Mouse (Mus musculus): ENCODE measurements around the gene Fam184b. TPM values are rescaled to one million over a fixed set of nuclear protein-coding genes. Genes with fewer than 3 reads are reported as not detected.

The Fam184b gene
- polyA plus RNA-seq, 1 experiment from 2014 or later: 0.06 TPM

GRCm38 (mm10) chr5:45595363-45596039 is 43.9 kb downstream of the Fam184b start:
- H3K4me1 ChIP-seq (replicated peaks): no peaks in the 10 kb centered on the region
- 56% methylated on average over 3 of the region's 3 CpGs for WGBS (ENCODE audit: insufficient replicate concordance)
- no peak for ATAC-seq (ENCODE audit: insufficient read depth)

DNA sequence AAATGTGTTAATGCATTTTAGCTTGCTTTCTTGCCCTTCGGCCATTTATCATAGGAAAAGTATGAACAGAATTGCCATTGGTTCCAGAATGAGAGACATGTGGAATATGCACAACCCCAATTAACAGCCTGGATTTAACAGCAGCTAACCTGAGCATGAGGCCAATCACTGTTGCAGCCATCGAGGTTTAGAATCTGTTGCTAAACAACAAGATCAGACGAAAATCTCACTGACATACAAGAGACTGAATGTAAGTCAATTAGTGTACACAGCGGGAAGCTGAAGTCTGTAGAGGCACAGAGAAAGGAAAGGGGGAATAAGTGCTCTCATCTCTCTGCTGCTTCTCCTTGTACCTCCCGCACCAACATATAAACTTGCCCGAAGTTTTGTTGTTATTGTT is 46.1 kb downstream of the Fam184b start:
- H3K36me3 ChIP-seq (replicated peaks): no peaks in the 10 kb centered on the region
- no peak for ATAC-seq (ENCODE audit: insufficient read depth)
- H3K9me3 ChIP-seq (replicated peaks): no peaks in the 10 kb centered on the region
- no peaks in the 10 kb centered on the region for H3K27me3 ChIP-seq
- H3K27ac ChIP-seq (replicated peaks): no peak overlapping the region
- WGBS (ENCODE audit: insufficient replicate concordance): 64% methylated on average over 6 of the region's 6 CpGs
- H3K4me2 ChIP-seq: no peak overlapping the region
- H3K4me3 ChIP-seq (replicated peaks): no peak overlapping the region
- no peaks in the 10 kb centered on the region for H3K4me1 ChIP-seq (replicated peaks)
- no peak overlapping the region for H3K9ac ChIP-seq

More at GRCm38 (mm10) chr5:45595363-45596039, 43.9 kb downstream of the Fam184b start:
- no peak overlapping the region for H3K9ac ChIP-seq
- H3K36me3 ChIP-seq (replicated peaks): no peaks in the 10 kb centered on the region
- no peaks in the 10 kb centered on the region for H3K27me3 ChIP-seq
- H3K4me2 ChIP-seq: no peak overlapping the region
- H3K27ac ChIP-seq (replicated peaks): no peak overlapping the region
- no peaks in the 10 kb centered on the region for H3K9me3 ChIP-seq (replicated peaks)
- H3K4me3 ChIP-seq (replicated peaks): no peak overlapping the region

DNA sequence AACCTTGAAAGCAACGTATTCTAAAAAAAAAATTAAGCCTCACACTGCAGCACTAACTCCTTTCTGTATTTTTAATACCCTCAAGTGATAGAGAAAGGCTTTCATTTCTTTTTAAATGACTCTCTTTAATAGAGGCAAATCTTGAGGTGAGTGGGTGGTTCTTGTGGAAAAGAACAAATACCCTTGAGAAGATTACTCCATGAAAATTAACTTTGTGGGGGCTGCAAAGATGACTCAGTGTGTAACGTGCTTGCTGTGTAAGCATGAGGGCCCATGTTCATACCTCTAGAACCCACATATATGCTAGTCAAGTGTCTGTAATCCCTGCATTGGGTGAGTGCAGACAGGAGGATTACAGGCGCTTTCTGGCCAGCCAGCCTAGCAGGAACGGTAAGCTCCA is 49.3 kb downstream of the Fam184b start:
- no peak for ATAC-seq (ENCODE audit: insufficient read depth)
- no peak overlapping the region for H3K27ac ChIP-seq (replicated peaks)
- H3K9ac ChIP-seq: no peak overlapping the region
- WGBS (ENCODE audit: insufficient replicate concordance): 67% methylated on average over 4 of the region's 4 CpGs
- H3K4me1 ChIP-seq (replicated peaks): no peaks in the 10 kb centered on the region
- H3K4me3 ChIP-seq (replicated peaks): no peak overlapping the region
- no peak overlapping the region for H3K4me2 ChIP-seq
- no peaks in the 10 kb centered on the region for H3K27me3 ChIP-seq
- H3K36me3 ChIP-seq (replicated peaks): no peaks in the 10 kb centered on the region
- H3K9me3 ChIP-seq (replicated peaks): no peaks in the 10 kb centered on the region

DNA sequence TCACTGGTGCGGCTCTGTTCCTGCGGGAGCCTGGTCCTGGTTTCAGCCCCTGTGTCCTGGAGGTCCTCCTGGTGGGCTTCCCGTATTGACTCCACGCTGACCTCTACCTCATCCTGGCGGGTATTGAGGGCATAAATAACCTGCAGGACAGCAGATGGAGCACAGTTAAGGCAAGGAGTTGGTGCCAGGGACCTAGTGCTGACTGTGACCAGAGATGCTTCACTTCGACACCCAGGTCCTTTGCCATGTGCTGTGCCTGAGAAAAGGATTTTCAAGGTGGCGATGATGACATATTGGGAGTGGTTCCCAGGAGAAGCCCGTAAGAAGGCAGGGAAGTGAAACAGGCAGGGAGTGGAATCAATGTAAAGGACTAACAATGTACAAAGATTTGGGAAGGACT is 54.8 kb downstream of the Fam184b start:
- H3K4me1 ChIP-seq (replicated peaks): no peaks in the 10 kb centered on the region
- no peaks in the 10 kb centered on the region for H3K36me3 ChIP-seq (replicated peaks)
- no peak overlapping the region for H3K4me3 ChIP-seq (replicated peaks)
- no peak overlapping the region for H3K27ac ChIP-seq (replicated peaks)
- H3K4me2 ChIP-seq: no peak overlapping the region
- no peaks in the 10 kb centered on the region; the same call in 1 of the 2 replicates for H3K27me3 ChIP-seq
- H3K9ac ChIP-seq: no peak overlapping the region
- H3K9me3 ChIP-seq (replicated peaks): no peaks in the 10 kb centered on the region
- ATAC-seq (ENCODE audit: insufficient read depth): no peak
- WGBS (ENCODE audit: insufficient replicate concordance): 70% methylated on average over 8 of the region's 8 CpGs

DNA sequence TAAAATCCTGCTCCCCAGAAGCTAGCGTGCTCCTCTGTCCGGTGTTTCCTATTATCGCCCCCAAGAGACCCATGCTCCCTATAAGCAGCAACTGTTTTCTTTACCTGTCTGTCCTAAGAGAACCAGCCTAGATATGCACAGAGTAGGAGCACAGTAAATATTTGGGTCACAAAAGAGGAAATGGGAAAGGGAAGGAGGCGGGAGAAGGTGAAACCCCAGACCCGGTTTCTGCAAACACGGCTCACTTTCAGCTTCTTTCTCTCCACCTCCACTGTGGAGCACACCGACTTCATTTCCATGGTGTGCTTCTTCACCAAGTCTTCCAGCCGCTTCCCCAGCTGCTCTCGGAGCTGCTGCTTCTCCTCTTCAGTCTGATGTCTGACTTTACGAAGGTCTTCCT is 59.1 kb downstream of the Fam184b start:
- Histone ChIP-seq H3K36me3 (replicated peaks) (no peaks in the 10 kb centered on the region), H3K9me3 (replicated peaks) (no peaks in the 10 kb centered on the region), H3K4me1 (replicated peaks) (no peaks in the 10 kb centered on the region), H3K9ac (no peak overlapping the region), H3K27me3 (no peaks in the 10 kb centered on the region; the same call in 1 of the 2 replicates), H3K27ac (replicated peaks) (no peak overlapping the region), H3K4me3 (replicated peaks) (no peak overlapping the region), H3K4me2 (no peak overlapping the region)
- ATAC-seq (ENCODE audit: insufficient read depth): no peak
- 45% methylated on average over 10 of the region's 10 CpGs for WGBS (ENCODE audit: insufficient replicate concordance)

- no peaks in the 10 kb centered on the region for H3K4me1 ChIP-seq (replicated peaks)
- 72% methylated on average over 1 of the region's 1 CpGs for WGBS (ENCODE audit: insufficient replicate concordance)
Observed at GRCm38 (mm10) chr5:45577376-45577775, 62.0 kb downstream of the Fam184b start.

DNA sequence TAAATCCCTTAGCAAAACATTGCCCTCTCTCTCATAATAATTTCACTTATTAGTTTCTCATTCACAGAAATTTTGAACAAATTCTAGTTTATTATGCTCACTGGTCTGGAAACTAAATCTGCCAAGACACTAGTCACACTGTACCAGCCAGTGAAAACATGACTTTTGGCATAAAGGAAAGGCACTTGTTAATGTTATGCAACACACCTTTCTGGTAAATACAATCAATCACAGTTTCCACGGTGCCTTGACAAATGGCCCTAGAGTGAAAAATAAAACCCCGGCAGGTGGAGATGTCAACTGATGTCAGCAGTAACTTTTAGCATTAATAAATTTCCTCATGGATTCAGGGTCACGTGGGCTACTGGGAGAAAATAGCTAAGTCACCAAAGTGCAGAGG is 62.7 kb downstream of the Fam184b start:
- Histone ChIP-seq H3K4me1 (replicated peaks) (no peaks in the 10 kb centered on the region), H3K4me2 (no peak overlapping the region), H3K36me3 (replicated peaks) (no peaks in the 10 kb centered on the region), H3K9me3 (replicated peaks) (no peaks in the 10 kb centered on the region), H3K27ac (replicated peaks) (no peak overlapping the region), H3K9ac (no peak overlapping the region), H3K4me3 (replicated peaks) (no peak overlapping the region), H3K27me3 (no peaks in the 10 kb centered on the region; the same call in 1 of the 2 replicates)
- 49% methylated on average over 3 of the region's 3 CpGs for WGBS (ENCODE audit: insufficient replicate concordance)
- no peak for ATAC-seq (ENCODE audit: insufficient read depth)

More at GRCm38 (mm10) chr5:45577376-45577775, 62.0 kb downstream of the Fam184b start:
- no peak for ATAC-seq (ENCODE audit: insufficient read depth)
- Histone ChIP-seq H3K4me2 (no peak overlapping the region), H3K27ac (replicated peaks) (no peak overlapping the region), H3K4me3 (replicated peaks) (no peak overlapping the region), H3K9ac (no peak overlapping the region), H3K27me3 (no peaks in the 10 kb centered on the region; the same call in 1 of the 2 replicates), H3K9me3 (replicated peaks) (no peaks in the 10 kb centered on the region), H3K36me3 (replicated peaks) (no peaks in the 10 kb centered on the region)

- Histone ChIP-seq H3K9ac (no peak overlapping the region), H3K27me3 (no peaks in the 10 kb centered on the region), H3K36me3 (replicated peaks) (no peaks in the 10 kb centered on the region), H3K27ac (replicated peaks) (no peak overlapping the region), H3K4me2 (no peak overlapping the region), H3K9me3 (replicated peaks) (no peaks in the 10 kb centered on the region), H3K4me1 (replicated peaks) (no peaks in the 10 kb centered on the region), H3K4me3 (replicated peaks) (no peak overlapping the region)
- WGBS (ENCODE audit: insufficient replicate concordance): 34% methylated on average over 5 of the region's 5 CpGs
- ATAC-seq (ENCODE audit: insufficient read depth): no peak
Observed at GRCm38 (mm10) chr5:45572816-45573215, 66.6 kb downstream of the Fam184b start.

- Histone ChIP-seq H3K9me3 (replicated peaks) (no peaks in the 10 kb centered on the region), H3K4me1 (replicated peaks) (no peaks in the 10 kb centered on the region), H3K27me3 (no peaks in the 10 kb centered on the region), H3K36me3 (replicated peaks) (no peaks in the 10 kb centered on the region), H3K4me3 (replicated peaks) (no peak overlapping the region), H3K9ac (no peak overlapping the region), H3K27ac (replicated peaks) (no peak overlapping the region), H3K4me2 (no peak overlapping the region)
- 67% methylated on average over 1 of the region's 1 CpGs for WGBS (ENCODE audit: insufficient replicate concordance)
- ATAC-seq (ENCODE audit: insufficient read depth): no peak
Observed at GRCm38 (mm10) chr5:45565829-45566228, 73.6 kb downstream of the Fam184b start.

DNA sequence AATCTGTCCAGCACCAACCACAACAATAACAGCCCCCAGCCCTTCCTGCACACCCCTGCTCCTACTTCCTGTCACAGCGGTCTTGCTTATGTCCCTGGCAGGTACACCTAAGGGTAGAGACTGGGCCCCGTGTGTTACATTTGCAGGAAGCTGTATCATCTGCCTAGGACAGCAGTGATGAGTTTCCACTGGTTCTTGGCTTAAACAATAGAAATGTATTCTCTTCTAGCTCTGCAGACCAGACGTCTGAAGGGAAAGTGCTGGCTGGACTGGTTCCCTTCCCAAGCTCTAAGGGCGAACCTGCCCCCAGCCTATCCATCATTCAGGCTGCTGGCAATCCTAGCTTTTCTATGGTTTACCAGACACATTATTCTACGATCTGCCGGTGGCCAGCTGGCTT is 75.4 kb downstream of the Fam184b start:
- WGBS (ENCODE audit: insufficient replicate concordance): 19% methylated on average over 6 of the region's 6 CpGs
- no peaks in the 10 kb centered on the region for H3K4me1 ChIP-seq (replicated peaks)
- no peak for ATAC-seq (ENCODE audit: insufficient read depth)

DNA sequence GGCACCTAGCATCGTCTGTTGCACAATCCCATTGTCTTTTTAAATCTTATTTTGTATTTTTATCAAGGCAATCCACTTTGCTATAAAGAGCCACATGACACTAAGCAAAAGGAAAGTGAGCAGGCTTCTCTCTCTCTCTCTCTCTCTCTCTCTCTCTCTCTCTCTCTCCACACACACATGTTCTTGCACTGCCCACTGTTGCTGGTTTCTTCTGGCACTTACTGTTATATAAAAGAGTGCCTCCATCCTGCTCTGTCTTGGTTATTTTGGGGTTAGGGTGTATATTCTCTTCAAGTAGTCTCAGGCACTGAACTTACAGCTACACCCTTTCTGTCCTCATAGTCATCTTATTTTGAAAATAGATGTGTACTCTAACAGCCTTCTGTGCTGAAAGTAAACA is 89.8 kb downstream of the Fam184b start:
- Histone ChIP-seq H3K4me1 (replicated peaks) (no peaks in the 10 kb centered on the region), H3K9me3 (replicated peaks) (no peaks in the 10 kb centered on the region), H3K36me3 (replicated peaks) (no peaks in the 10 kb centered on the region), H3K27me3 (no peaks in the 10 kb centered on the region), H3K9ac (no peak overlapping the region), H3K27ac (replicated peaks) (no peak overlapping the region), H3K4me3 (replicated peaks) (no peak overlapping the region), H3K4me2 (no peak overlapping the region)
- no peak for ATAC-seq (ENCODE audit: insufficient read depth)
- 57% methylated on average over 1 of the region's 1 CpGs for WGBS (ENCODE audit: insufficient replicate concordance)

More for the DNA sequence above, 75.4 kb downstream of the Fam184b start:
- Histone ChIP-seq H3K9me3 (replicated peaks) (no peaks in the 10 kb centered on the region), H3K27me3 (no peaks in the 10 kb centered on the region), H3K27ac (replicated peaks) (no peak overlapping the region), H3K4me2 (no peak overlapping the region), H3K4me3 (replicated peaks) (no peak overlapping the region), H3K9ac (no peak overlapping the region), H3K36me3 (replicated peaks) (no peaks in the 10 kb centered on the region)

DNA sequence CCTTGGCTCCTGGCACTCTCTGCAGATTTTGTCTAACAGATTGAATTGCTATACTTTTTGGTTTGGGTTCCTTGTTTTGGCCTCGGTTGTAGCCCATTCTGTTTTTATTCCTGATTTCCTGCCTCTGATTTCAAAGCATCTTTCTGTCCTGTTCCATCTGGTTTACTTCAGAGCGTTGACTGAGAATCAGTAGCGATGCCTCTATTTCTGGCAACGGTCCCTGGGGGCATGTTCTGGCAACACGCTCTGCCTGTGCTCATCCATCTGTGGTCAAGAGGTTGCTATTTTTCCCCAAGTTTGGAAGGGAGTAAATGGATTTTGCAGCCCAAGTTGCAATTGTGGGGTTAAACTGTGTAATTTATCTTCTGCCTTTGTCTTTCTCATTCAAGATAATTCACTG is 96.0 kb downstream of the Fam184b start:
- H3K4me2 ChIP-seq: no peak overlapping the region
- no peaks in the 10 kb centered on the region for H3K36me3 ChIP-seq (replicated peaks)
- no peak for ATAC-seq (ENCODE audit: insufficient read depth)
- H3K27ac ChIP-seq (replicated peaks): no peak overlapping the region
- H3K4me3 ChIP-seq (replicated peaks): no peak overlapping the region
- H3K27me3 ChIP-seq: no peaks in the 10 kb centered on the region
- H3K4me1 ChIP-seq (replicated peaks): no peaks in the 10 kb centered on the region
- WGBS (ENCODE audit: insufficient replicate concordance): 56% methylated on average over 5 of the region's 5 CpGs
- no peak overlapping the region for H3K9ac ChIP-seq
- H3K9me3 ChIP-seq (replicated peaks): no peaks in the 10 kb centered on the region
